Mouse (Mus musculus) hindlimb bud, embryonic 11.5 days (tissue): ENCODE results near the gene Slc16a12.
A peak's percentile ranks its signal among the peaks of the same experiment; 100 is the strongest.
"Not testable (repeated sequence)": the region's sequence is repeated elsewhere in the genome, so short reads cannot be mapped to it uniquely, and the experiment has no call there.

ENCODE experiments used
- DNase-seq: peaks from one replicate; pipeline ENCODE4 v3.0.0-alpha.2; 2012; ENCODE audit warnings: low read depth, low spot score; ENCODE audit errors: extremely low spot score

Slc16a12 gene

GRCm38 (mm10) chr19:34746688-34747504, at the start of gene Slc16a12:
Slc16a12 (minus strand) TSS chr19:34747289.
- DNase-seq: no peak

GRCm38 (mm10) chr19:34796396-34796795, 49.3 kb upstream of the Slc16a12 start:
- no peak for DNase-seq

GRCm38 (mm10) chr19:34782491-34782890, 35.4 kb upstream of the Slc16a12 start:
- DNase-seq: no peak

GRCm38 (mm10) chr19:34778993-34779392, 31.9 kb upstream of the Slc16a12 start:
- no peak for DNase-seq

- no peak for DNase-seq
Measured at GRCm38 (mm10) chr19:34778098-34778497, 31.0 kb upstream of the Slc16a12 start.

GRCm38 (mm10) chr19:34772775-34773174, 25.7 kb upstream of the Slc16a12 start:
- DNase-seq: peak; percentile 46

- no peak for DNase-seq
Measured at GRCm38 (mm10) chr19:34770764-34771163, 23.7 kb upstream of the Slc16a12 start.

GRCm38 (mm10) chr19:34758754-34759153, 11.7 kb upstream of the Slc16a12 start:
- no peak for DNase-seq

GRCm38 (mm10) chr19:34756561-34757240, 9.6 kb upstream of the Slc16a12 start:
- DNase-seq: no peak

- DNase-seq: no peak
Measured at GRCm38 (mm10) chr19:34755680-34756079, 8.6 kb upstream of the Slc16a12 start.

GRCm38 (mm10) chr19:34753243-34753642, 6.2 kb upstream of the Slc16a12 start:
- no peak for DNase-seq

GRCm38 (mm10) chr19:34752391-34753092, 5.5 kb upstream of the Slc16a12 start:
- DNase-seq: no peak

- DNase-seq: no peak
Measured at GRCm38 (mm10) chr19:34751150-34751549, 4.1 kb upstream of the Slc16a12 start.

GRCm38 (mm10) chr19:34748992-34749391, 1.9 kb upstream of the Slc16a12 start:
- DNase-seq: no peak

- DNase-seq: not testable (repeated sequence)
Measured at GRCm38 (mm10) chr19:34747969-34748368, 880 bp upstream of the Slc16a12 start.

GRCm38 (mm10) chr19:34746201-34746600, 888 bp downstream of the Slc16a12 start:
- DNase-seq: no peak

GRCm38 (mm10) chr19:34745012-34745411, 2.1 kb downstream of the Slc16a12 start:
- no peak for DNase-seq

GRCm38 (mm10) chr19:34737916-34738315, 9.2 kb downstream of the Slc16a12 start:
- DNase-seq: no peak

GRCm38 (mm10) chr19:34735900-34736299, 11.2 kb downstream of the Slc16a12 start:
- DNase-seq: no peak

- DNase-seq: no peak
Measured at GRCm38 (mm10) chr19:34733020-34733419, 14.1 kb downstream of the Slc16a12 start.

- DNase-seq: no peak
Measured at GRCm38 (mm10) chr19:34731356-34731755, 15.7 kb downstream of the Slc16a12 start.

- no peak for DNase-seq
Measured at GRCm38 (mm10) chr19:34730584-34730983, 16.5 kb downstream of the Slc16a12 start.
